ENCODE assay signal across 15 mouse cellular contexts in genomic region chr8:9188616-9189015, GRCm38 (mm10).
DNase-seq lines count a peak whose midpoint lies in the region; ATAC-seq and TF ChIP-seq lines count a peak whose summit lies in the region.
"Had no signal": no experiment of that assay in that cellular context is flagged by ENCODE, and none has a peak within 500 bp of the region (broad histone marks: within the 10 kb centered on the region; RNA-seq: fewer than 3 reads in every experiment).

No protein-coding gene starts in this region.

- no peak overlapping the region for H3K4me2 ChIP-seq in hindbrain, embryonic 14.5 days (replicated peaks)
- no peak overlapping the region for H3K4me2 ChIP-seq in limb, embryonic 14.5 days (replicated peaks; ENCODE audit: low read depth, low read length, severe bottlenecking)
- H3K4me2 ChIP-seq: heart, embryonic 13.5 days; limb, embryonic 12.5 days had no signal

- no peaks in the 10 kb centered on the region for H3K36me3 ChIP-seq in hindbrain, embryonic 14.5 days (replicated peaks; ENCODE audit: control insufficient read depth, insufficient read depth)
- no peaks in the 10 kb centered on the region for H3K36me3 ChIP-seq in hindbrain, embryonic 10.5 days
- no peaks in the 10 kb centered on the region for H3K36me3 ChIP-seq in limb, embryonic 14.5 days (ENCODE audit: control insufficient read depth, insufficient read depth, low read length)
- no peaks in the 10 kb centered on the region for H3K36me3 ChIP-seq in limb, embryonic 10.5 days
- H3K36me3 ChIP-seq: heart, embryonic 13.5 days; limb, embryonic 12.5 days had no signal

- no peak overlapping the region for H3K27ac ChIP-seq in hindbrain, embryonic 14.5 days
- H3K27ac ChIP-seq in hindbrain, embryonic 10.5 days: no peak overlapping the region
- no peak overlapping the region for H3K27ac ChIP-seq in limb, embryonic 14.5 days (replicated peaks; ENCODE audit: low read depth, low read length)
- no peak overlapping the region for H3K27ac ChIP-seq in limb, embryonic 10.5 days
- H3K27ac ChIP-seq: heart, embryonic 13.5 days; limb, embryonic 12.5 days had no signal

- TF ChIP-seq POLR2A in limb, embryonic 14.5 days (IDR thresholded peaks at IDR 0.05; ENCODE audit: borderline replicate concordance, extremely low read depth, insufficient read depth, insufficient read length): no peak

- H3K4me3 ChIP-seq in hindbrain, embryonic 14.5 days (replicated peaks; ENCODE audit: low read length): no peak overlapping the region
- no peak overlapping the region for H3K4me3 ChIP-seq in hindbrain, embryonic 10.5 days
- H3K4me3 ChIP-seq in limb, embryonic 14.5 days (replicated peaks; ENCODE audit: low read length): no peak overlapping the region
- H3K4me3 ChIP-seq in limb, embryonic 10.5 days: no peak overlapping the region
- H3K4me3 ChIP-seq: heart, embryonic 13.5 days; limb, embryonic 12.5 days; myocyte had no signal

- ATAC-seq in hindbrain, embryonic 14.5 days (ENCODE audit: low FRiP score): no peak
- ATAC-seq in limb, embryonic 14.5 days (ENCODE audit: low FRiP score, low read depth): no peak

- H3K27me3 ChIP-seq in hindbrain, embryonic 14.5 days (ENCODE audit: control insufficient read depth, insufficient read depth, low read length): no peaks in the 10 kb centered on the region
- no peaks in the 10 kb centered on the region for H3K27me3 ChIP-seq in hindbrain, embryonic 10.5 days (ENCODE audit: insufficient read depth, poor library complexity, severe bottlenecking)
- no peaks in the 10 kb centered on the region for H3K27me3 ChIP-seq in limb, embryonic 14.5 days (ENCODE audit: control insufficient read depth, insufficient read depth, low read length)
- H3K27me3 ChIP-seq in limb, embryonic 10.5 days (ENCODE audit: low read depth, poor library complexity, severe bottlenecking): no peaks in the 10 kb centered on the region
- H3K27me3 ChIP-seq: heart, embryonic 13.5 days; limb, embryonic 12.5 days had no signal

- H3K4me1 ChIP-seq in hindbrain, embryonic 14.5 days (replicated peaks; ENCODE audit: control insufficient read depth, insufficient read depth, low read length): no peaks in the 10 kb centered on the region
- H3K4me1 ChIP-seq in hindbrain, embryonic 10.5 days (replicated peaks): no peaks in the 10 kb centered on the region
- no peaks in the 10 kb centered on the region for H3K4me1 ChIP-seq in limb, embryonic 14.5 days (ENCODE audit: control insufficient read depth, insufficient read depth, low read length)
- H3K4me1 ChIP-seq in limb, embryonic 10.5 days: peaks cover 5% of the 10 kb centered on the region; the same call in 1 of the 2 replicates
- H3K4me1 ChIP-seq: heart, embryonic 13.5 days; limb, embryonic 12.5 days had no signal

- DNase-seq in embryo, embryonic 10 days (ENCODE audit: low spot score): peak; percentile 42
- no peak for DNase-seq in embryo, embryonic 11 days
- DNase-seq in hindbrain, embryonic 14.5 days (ENCODE audit: low spot score): peak; percentile 55
- no peak for DNase-seq in hindbrain, embryonic 10.5 days (ENCODE audit: low spot score)
- DNase-seq in limb, embryonic 14.5 days (ENCODE audit: low spot score): peak; percentile 18
- DNase-seq in limb, embryonic 10.5 days (ENCODE audit: low spot score): no peak
- peak; percentile 58 for DNase-seq in embryo, embryonic 10.5 days (ENCODE audit: low spot score)
- no peak for DNase-seq in yolk sac, embryonic 10.5 days (ENCODE audit: low spot score)
- DNase-seq: B cell, adult 2 months; cerebellum, postnatal 25 days; kidney, adult 11 months; thymus, postnatal 4 days had no signal

- 40% methylated on average over 4 of the region's 4 CpGs for WGBS in hindbrain, embryonic 14.5 days
- WGBS in hindbrain, embryonic 10.5 days: 52% methylated on average over 4 of the region's 4 CpGs
- WGBS in limb, embryonic 14.5 days: 44% methylated on average over 4 of the region's 4 CpGs
- 56% methylated on average over 4 of the region's 4 CpGs for WGBS in limb, embryonic 10.5 days

- no peaks in the 10 kb centered on the region for H3K9me3 ChIP-seq in hindbrain, embryonic 14.5 days (ENCODE audit: control insufficient read depth, low read length)
- no peaks in the 10 kb centered on the region for H3K9me3 ChIP-seq in hindbrain, embryonic 10.5 days
- H3K9me3 ChIP-seq in limb, embryonic 14.5 days (ENCODE audit: control insufficient read depth, low read length): no peaks in the 10 kb centered on the region
- H3K9me3 ChIP-seq in limb, embryonic 10.5 days (replicated peaks): no peaks in the 10 kb centered on the region
- H3K9me3 ChIP-seq: heart, embryonic 13.5 days; limb, embryonic 12.5 days had no signal

- no peak overlapping the region for H3K9ac ChIP-seq in hindbrain, embryonic 14.5 days
- no peak overlapping the region for H3K9ac ChIP-seq in limb, embryonic 14.5 days (ENCODE audit: low read depth, low read length, severe bottlenecking)
- H3K9ac ChIP-seq: heart, embryonic 13.5 days; limb, embryonic 12.5 days had no signal

Comparison
In these comparisons a context has a peak if more than half of its experiments do, and no peak if none do; other contexts are left out.
1. DNase-seq: peak in embryo, embryonic 10 days (single experiment), hindbrain, embryonic 14.5 days (single experiment), limb, embryonic 14.5 days (single experiment) and embryo, embryonic 10.5 days (single experiment); none in embryo, embryonic 11 days (single experiment), hindbrain, embryonic 10.5 days (single experiment), limb, embryonic 10.5 days (single experiment) and yolk sac, embryonic 10.5 days (single experiment).